Mouse (Mus musculus): ENCODE data around the gene Hk1.

DNA sequence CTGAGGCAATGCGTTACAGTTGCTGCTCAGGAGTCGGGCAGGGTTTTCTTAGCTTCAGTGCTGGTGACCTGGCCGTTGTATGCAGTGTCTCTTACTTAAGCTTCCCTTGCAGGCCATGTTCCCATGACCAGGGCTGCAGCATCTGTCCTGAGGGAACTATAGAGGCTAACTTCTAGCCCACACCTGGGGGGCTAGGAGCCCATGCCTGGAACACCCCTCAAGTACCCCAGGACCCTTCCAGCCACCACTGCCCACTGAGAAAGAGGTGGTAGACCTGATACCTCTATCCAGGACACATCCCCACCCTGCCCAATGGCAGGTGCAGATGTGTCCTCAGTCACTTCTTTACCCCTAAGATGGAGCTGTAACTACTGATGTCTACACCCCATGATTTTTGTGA is 38.7 kb downstream of the Hk1 start:
- no peak for TF ChIP-seq EP300 (IDR thresholded peaks at IDR 0.05; ENCODE audit: insufficient read depth, low read depth, low read length)
- no peak for TF ChIP-seq CTCF (IDR thresholded peaks at IDR 0.05)

All from heart, adult 2 months (tissue).